Mouse (Mus musculus) heart, postnatal 10 days (tissue): ENCODE measurements around the gene 1700014D04Rik. TPM values are rescaled to one million over a fixed set of nuclear protein-coding genes. Genes with fewer than 3 reads are reported as not detected.

Experiments used
- total RNA-seq, 2 experiments: library from RNA; stranded (reverse); gene quantifications; 2 replicates each; pipeline ENCODE4 v1.2.3; 2021

1700014D04Rik gene
- total RNA-seq, 2 experiments from 2014 or later, result 0.07 TPM; not detected in 1

Other genes starting within 250 kb of the 1700014D04Rik start
- gene Agtpbp1, start 161.5 kb downstream of the 1700014D04Rik start, total RNA-seq, result 10 to 100 TPM; 47.7 to 56.3 TPM
- gene Naa35, start 161.5 kb downstream of the 1700014D04Rik start, total RNA-seq, result 100 to 1,000 TPM in 1 of 2 experiments, 10 to 100 TPM in 1; 96.1 to 112 TPM
- gene Golm1, start 70.9 kb downstream of the 1700014D04Rik start, total RNA-seq, result 10 to 100 TPM; 22.0 to 22.7 TPM
- gene 4921517D22Rik, start 52.6 kb downstream of the 1700014D04Rik start, total RNA-seq, result not detected
- gene Spata31d1a, start 36.4 kb downstream of the 1700014D04Rik start, total RNA-seq, result not detected
- gene Spata31d1b, start 34.5 kb downstream of the 1700014D04Rik start, total RNA-seq, result not detected
- gene Spata31d1d, start 15.0 kb downstream of the 1700014D04Rik start, total RNA-seq, result not detected
- gene Isca1, start 23.1 kb upstream of the 1700014D04Rik start, total RNA-seq, result 100 to 1,000 TPM; 191 to 196 TPM
- not detected for gene Gm49354, start 35.5 kb upstream of the 1700014D04Rik start, total RNA-seq
- gene Tut7, start 76.4 kb upstream of the 1700014D04Rik start, total RNA-seq, result 10 to 100 TPM; 51.2 to 53.3 TPM